Mouse (Mus musculus) C2C12 (cell line): ENCODE data around the gene Atr.

Experiments used
- CTCF ChIP-seq: IDR thresholded peaks from one replicate; pipeline ENCODE4 v1.5.1; 2011; ENCODE audit not compliant: control insufficient read depth, insufficient read depth, insufficient read length
- FOSL1 ChIP-seq: IDR thresholded peaks from one replicate; pipeline ENCODE4 v1.8.0; 2011; ENCODE audit warnings: mild to moderate bottlenecking, low read length; ENCODE audit not compliant: poor library complexity, insufficient read depth, severe bottlenecking
- MYOD1 ChIP-seq: IDR thresholded peaks from one replicate; pipeline ENCODE4 v1.6.1; 2011; ENCODE audit warnings: low read depth; ENCODE audit not compliant: control insufficient read depth, insufficient read length
- USF1 ChIP-seq: IDR thresholded peaks from one replicate; pipeline ENCODE4 v1.6.1; 2011; ENCODE audit warnings: low read depth, mild to moderate bottlenecking, control low read depth, moderate library complexity

DNA sequence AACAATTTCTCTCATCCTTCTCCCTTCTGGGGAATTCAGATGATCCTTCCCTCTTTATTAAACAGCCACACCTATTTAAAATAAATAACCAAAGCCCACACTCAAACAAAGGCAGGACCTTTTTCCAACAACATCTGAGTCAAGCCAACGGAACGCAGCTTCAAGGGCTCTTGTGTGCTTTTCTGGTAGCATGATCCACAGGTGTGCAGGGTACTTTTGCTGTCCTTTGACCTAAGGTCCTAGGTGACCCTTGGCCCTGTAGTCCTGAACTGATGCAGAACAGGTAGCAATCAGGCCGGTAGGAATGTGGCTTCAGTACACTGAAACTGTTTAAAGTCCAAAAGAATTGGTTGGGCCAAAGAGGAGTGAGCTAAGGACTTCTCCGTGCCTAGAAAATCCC is 11.7 kb upstream of the Atr start:
- no peak for TF ChIP-seq CTCF
- no peak for TF ChIP-seq MYOD1
- TF ChIP-seq USF1: no peak
- no peak for TF ChIP-seq FOSL1
